Mouse (Mus musculus): Measurements from ENCODE around the gene Ercc6l2.

DNA sequence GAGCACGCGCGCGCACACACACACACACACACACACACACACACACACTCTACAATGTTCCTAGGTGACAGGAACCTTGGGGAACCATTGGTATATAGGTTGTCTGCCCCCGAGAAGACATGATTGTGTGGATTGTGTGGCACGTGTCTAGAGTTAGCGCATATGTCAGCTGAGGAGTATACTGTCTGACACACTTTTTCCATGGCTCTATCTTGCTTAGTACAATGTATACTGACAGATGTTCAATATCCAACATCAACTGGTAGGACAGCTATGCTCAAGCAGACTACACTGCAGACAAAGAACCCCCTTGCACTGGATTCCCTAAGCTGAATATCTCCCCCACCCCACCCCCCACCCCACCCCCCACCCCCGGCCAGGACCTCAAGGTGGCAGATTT is 101.5 kb downstream of the Ercc6l2 start:
- TF ChIP-seq CTCF (IDR thresholded peaks at IDR 0.05; ENCODE audit: extremely low read depth, insufficient read depth, low read length) (no peak), POLR2A (IDR thresholded peaks at IDR 0.05; ENCODE audit: extremely low read depth, insufficient read depth, low read length) (no peak)
